9 mouse cellular contexts compared by ENCODE assay signal in genomic region chr1:23826887-23827758, GRCm38 (mm10).
DNase-seq lines count a peak whose midpoint lies in the region; ATAC-seq and TF ChIP-seq lines count a peak whose summit lies in the region.
"Had no signal": no experiment of that assay in that cellular context is flagged by ENCODE, and none has a peak within 500 bp of the region (broad histone marks: within the 10 kb centered on the region; RNA-seq: fewer than 3 reads in every experiment).

No protein-coding gene starts in this region.

- WGBS in hindbrain, embryonic 13.5 days: 45% methylated on average over 13 of the region's 13 CpGs
- 42% methylated on average over 13 of the region's 13 CpGs for WGBS in midbrain, embryonic 13.5 days
- 28% methylated on average over 13 of the region's 13 CpGs for WGBS in stomach, postnatal 0 days

- H3K27me3 ChIP-seq in hindbrain, embryonic 13.5 days: no peaks in the 10 kb centered on the region
- no peaks in the 10 kb centered on the region for H3K27me3 ChIP-seq in midbrain, embryonic 13.5 days
- H3K27me3 ChIP-seq in stomach, postnatal 0 days (ENCODE audit: control insufficient read depth, insufficient read depth, low read length): no peaks in the 10 kb centered on the region
- H3K27me3 ChIP-seq: embryonic facial prominence, embryonic 15.5 days had no signal

- H3K4me3 ChIP-seq in hindbrain, embryonic 13.5 days: no peak overlapping the region
- H3K4me3 ChIP-seq in midbrain, embryonic 13.5 days (replicated peaks): no peak overlapping the region
- no peak overlapping the region for H3K4me3 ChIP-seq in stomach, postnatal 0 days (ENCODE audit: low read depth, low read length)
- H3K4me3 ChIP-seq: embryonic facial prominence, embryonic 15.5 days had no signal

- H3K36me3 ChIP-seq in hindbrain, embryonic 13.5 days: no peaks in the 10 kb centered on the region
- no peaks in the 10 kb centered on the region for H3K36me3 ChIP-seq in midbrain, embryonic 13.5 days
- H3K36me3 ChIP-seq in stomach, postnatal 0 days (ENCODE audit: control insufficient read depth, insufficient read depth, low read length): no peaks in the 10 kb centered on the region
- H3K36me3 ChIP-seq: embryonic facial prominence, embryonic 15.5 days had no signal

- H3K4me1 ChIP-seq in hindbrain, embryonic 13.5 days (replicated peaks): no peaks in the 10 kb centered on the region
- H3K4me1 ChIP-seq in midbrain, embryonic 13.5 days (replicated peaks): no peaks in the 10 kb centered on the region
- no peaks in the 10 kb centered on the region for H3K4me1 ChIP-seq in stomach, postnatal 0 days (replicated peaks; ENCODE audit: control insufficient read depth, insufficient read depth)
- H3K4me1 ChIP-seq: embryonic facial prominence, embryonic 15.5 days had no signal

- no peak overlapping the region for H3K27ac ChIP-seq in hindbrain, embryonic 13.5 days
- H3K27ac ChIP-seq in midbrain, embryonic 13.5 days: no peak overlapping the region
- no peak overlapping the region for H3K27ac ChIP-seq in stomach, postnatal 0 days (replicated peaks)
- H3K27ac ChIP-seq: embryonic facial prominence, embryonic 15.5 days had no signal

- no peak overlapping the region for H3K9ac ChIP-seq in hindbrain, embryonic 13.5 days
- no peak overlapping the region for H3K9ac ChIP-seq in midbrain, embryonic 13.5 days (replicated peaks)
- no peak overlapping the region for H3K9ac ChIP-seq in stomach, postnatal 0 days (ENCODE audit: low read length)
- H3K9ac ChIP-seq: embryonic facial prominence, embryonic 15.5 days had no signal

- H3K9me3 ChIP-seq in hindbrain, embryonic 13.5 days: no peaks in the 10 kb centered on the region
- no peaks in the 10 kb centered on the region for H3K9me3 ChIP-seq in midbrain, embryonic 13.5 days
- no peaks in the 10 kb centered on the region for H3K9me3 ChIP-seq in stomach, postnatal 0 days (ENCODE audit: control insufficient read depth, low read length)
- H3K9me3 ChIP-seq: embryonic facial prominence, embryonic 15.5 days had no signal

- intact Hi-C loops in left cerebral cortex, postnatal 10 days (cut with DNase I): loop anchor here (10.0 kb wide), 2 partner anchors 178 to 418 kb away; partner anchors contain the start of gene Sdhaf4
- intact Hi-C loops in left cerebral cortex, postnatal 36 days (cut with DNase I): loop anchor here (5.0 to 10.0 kb wide), 2 partner anchors 205 to 348 kb away; partner anchors contain the start of gene Col9a1
- intact Hi-C loops in left cerebral cortex, postnatal 4 days (cut with DNase I): no loop called here

- no peak for TF ChIP-seq EP300 in stomach, postnatal 0 days (optimal IDR thresholded peaks at IDR 0.05)

- DNase-seq in left cerebral cortex, postnatal 10 days (ENCODE audit: extremely low spot score in 1 of 2, low spot score in 2 of 2): peak; percentile 27 to 43
- no peak for DNase-seq in left cerebral cortex, postnatal 36 days (ENCODE audit: low spot score in 2 of 2)
- peak; percentile 61 for DNase-seq in adrenal gland, postnatal 14 days
- peak; percentile 58 for DNase-seq in embryo, embryonic 9.5 days (ENCODE audit: extremely low spot score)
- DNase-seq in left cerebral cortex, postnatal 4 days: peak; percentile 60
- peak; percentile 51 for DNase-seq in stomach, postnatal 0 days (ENCODE audit: low spot score)

- H3K4me2 ChIP-seq in hindbrain, embryonic 13.5 days: no peak overlapping the region
- no peak overlapping the region for H3K4me2 ChIP-seq in midbrain, embryonic 13.5 days (replicated peaks)
- H3K4me2 ChIP-seq in stomach, postnatal 0 days (replicated peaks; ENCODE audit: low read depth): no peak overlapping the region
- H3K4me2 ChIP-seq: embryonic facial prominence, embryonic 15.5 days had no signal

- TF ChIP-seq CTCF in stomach, postnatal 0 days (IDR thresholded peaks at IDR 0.05; ENCODE audit: low read depth): peak; percentile 88

- peak; percentile 65 for ATAC-seq in hindbrain, embryonic 13.5 days (ENCODE audit: low FRiP score)
- ATAC-seq in midbrain, embryonic 13.5 days: peak; percentile 75
- no peak; the same call in 1 of the 2 replicates for ATAC-seq in stomach, postnatal 0 days (ENCODE audit: low FRiP score, low TSS enrichment)

Comparison
In these comparisons a context has a peak if more than half of its experiments do, and no peak if none do; other contexts are left out.
1. DNase-seq: peak in left cerebral cortex, postnatal 10 days (2 of 2), adrenal gland, postnatal 14 days (single experiment), embryo, embryonic 9.5 days (single experiment), left cerebral cortex, postnatal 4 days (single experiment) and stomach, postnatal 0 days (single experiment); none in left cerebral cortex, postnatal 36 days (0 of 2).